Mouse (Mus musculus) embryo, embryonic 10 days (tissue): Measurements from ENCODE around the gene Xndc1.
"Not testable (repeated sequence)": the region's sequence is repeated elsewhere in the genome, so short reads cannot be mapped to it uniquely, and the experiment has no call there.

Experiments used
- DNase-seq: peaks from one replicate; pipeline ENCODE4 v3.0.0-alpha.2; 2015; ENCODE audit warnings: low spot score

The Xndc1 gene

GRCm38 (mm10) chr7:102065046-102065891 is at the start of gene Xndc1, which contains the start of the genes Rnf121 and Xntrpc:
Gene Xndc1, plus strand, starts transcription at chr7:102065511.
Gene Rnf121, minus strand, starts transcription at chr7:102065469.
Gene Xntrpc, plus strand, starts transcription at chr7:102065713.
- peak; percentile 96 for DNase-seq

GRCm38 (mm10) chr7:102016936-102017335 is 48.4 kb upstream of the Xndc1 start:
- no peak for DNase-seq

GRCm38 (mm10) chr7:102017452-102017851 is 47.9 kb upstream of the Xndc1 start:
- DNase-seq, result no peak

- no peak for DNase-seq
Measured at GRCm38 (mm10) chr7:102018034-102018433, 47.3 kb upstream of the Xndc1 start.

GRCm38 (mm10) chr7:102018590-102018989 is 46.7 kb upstream of the Xndc1 start, which contains the start of gene Il18bp:
Gene Il18bp, minus strand, starts transcription at chr7:102018690.
- DNase-seq, result no peak

- no peak for DNase-seq
Measured at GRCm38 (mm10) chr7:102019362-102019761, 45.9 kb upstream of the Xndc1 start.

- not testable (repeated sequence) for DNase-seq
Measured at GRCm38 (mm10) chr7:102020934-102021333, 44.4 kb upstream of the Xndc1 start.

- DNase-seq, result no peak
Measured at GRCm38 (mm10) chr7:102023821-102024220, 41.5 kb upstream of the Xndc1 start.

GRCm38 (mm10) chr7:102025187-102026119 is 39.9 kb upstream of the Xndc1 start:
- no peak for DNase-seq

- DNase-seq, result no peak
Measured at GRCm38 (mm10) chr7:102034904-102035303, 30.4 kb upstream of the Xndc1 start.

- no peak for DNase-seq
Measured at GRCm38 (mm10) chr7:102035534-102035933, 29.8 kb upstream of the Xndc1 start.

- no peak for DNase-seq
Measured at GRCm38 (mm10) chr7:102037318-102037717, 28.0 kb upstream of the Xndc1 start.

- no peak for DNase-seq
Measured at GRCm38 (mm10) chr7:102042314-102042713, 23.0 kb upstream of the Xndc1 start.

GRCm38 (mm10) chr7:102048524-102048923 is 16.8 kb upstream of the Xndc1 start:
- not testable (repeated sequence) for DNase-seq

- no peak for DNase-seq
Measured at GRCm38 (mm10) chr7:102061353-102061752, 4.0 kb upstream of the Xndc1 start.

- no peak for DNase-seq
Measured at GRCm38 (mm10) chr7:102062203-102062602, 3.1 kb upstream of the Xndc1 start.

- DNase-seq, result no peak
Measured at GRCm38 (mm10) chr7:102063891-102064290, 1.4 kb upstream of the Xndc1 start.

- no peak for DNase-seq
Measured at GRCm38 (mm10) chr7:102064655-102065045, 661 bp upstream of the Xndc1 start.

GRCm38 (mm10) chr7:102066363-102066762 is 1.1 kb downstream of the Xndc1 start:
- no peak for DNase-seq

GRCm38 (mm10) chr7:102076714-102077296 is 11.5 kb downstream of the Xndc1 start:
- DNase-seq, result peak; percentile 64

- no peak for DNase-seq
Measured at GRCm38 (mm10) chr7:102078517-102078916, 13.2 kb downstream of the Xndc1 start.

- DNase-seq, result no peak
Measured at GRCm38 (mm10) chr7:102080311-102080710, 15.0 kb downstream of the Xndc1 start.
